Mouse (Mus musculus) stomach, postnatal 0 days (tissue): ENCODE measurements around the gene Ift20.

ENCODE experiments used
- CTCF ChIP-seq: IDR thresholded peaks from 2 replicates; pipeline ENCODE4 v1.5.1; 2016; ENCODE audit warnings: antibody characterized with exemption, low read depth, mild to moderate bottlenecking, moderate library complexity
- EP300 ChIP-seq: optimal IDR thresholded peaks from 2 replicates; pipeline ENCODE3; 2016; ENCODE audit warnings: antibody characterized with exemption

DNA sequence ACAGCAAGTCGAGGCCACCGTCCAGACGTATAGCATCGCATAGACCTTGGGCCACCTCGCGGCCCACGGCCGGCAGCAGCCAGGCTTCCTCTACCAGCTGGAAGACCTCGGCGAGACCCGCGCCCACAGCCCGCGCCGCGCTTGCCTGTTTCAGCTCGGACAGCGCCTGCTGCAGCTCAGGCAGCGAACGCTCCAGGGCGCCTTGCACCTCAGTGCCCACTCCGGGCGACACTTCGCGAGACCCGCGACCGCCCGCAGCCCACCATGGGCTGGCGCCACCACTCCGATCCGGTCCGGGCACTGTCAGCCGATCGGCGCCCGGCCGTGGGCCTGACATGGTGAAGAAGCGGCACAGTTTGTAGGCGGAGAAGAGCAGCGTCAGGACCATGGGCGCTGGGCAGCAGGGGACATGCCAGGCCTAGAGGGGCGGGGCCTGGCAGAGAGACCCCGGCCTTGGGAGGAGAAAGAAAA, 39.1 kb upstream of the Ift20 start:
- TF ChIP-seq CTCF: no peak
- no peak for TF ChIP-seq EP300
